Mouse (Mus musculus) lung, embryonic 16.5 days (tissue): ENCODE data around the gene Rbm4. TPM values are rescaled to one million over a fixed set of nuclear protein-coding genes. Genes with fewer than 3 reads are reported as not detected.

ENCODE experiments used
- ATAC-seq: fragments of 200-750 bp; cut with Nextera tagmentation; 2 replicates; pipeline ENCODE4 v1.8.0; 2017; ENCODE audit warnings: low read depth, mild to moderate bottlenecking, moderate library complexity
- H3K27ac ChIP-seq: fragments of 300-500 bp; sonication (generic); 2 replicates; pipeline ENCODE4 v1.5.1; 2014; ENCODE audit warnings: mild to moderate bottlenecking, control low read depth, low read length
- H3K27me3 ChIP-seq: fragments of 300-500 bp; sonication (generic); 2 replicates; pipeline ENCODE4 v1.6.1; 2014; ENCODE audit warnings: low read depth, low read length, mixed read lengths; ENCODE audit not compliant: control insufficient read depth, insufficient read depth
- H3K36me3 ChIP-seq: fragments of 300-500 bp; sonication (generic); 2 replicates; pipeline ENCODE4 v1.6.1; 2014; ENCODE audit warnings: low read length; ENCODE audit not compliant: control insufficient read depth, insufficient read depth
- H3K4me1 ChIP-seq: fragments of 300-500 bp; sonication (generic); replicated peaks from 2 replicates; pipeline ENCODE4 v1.6.1; 2014; ENCODE audit warnings: low read length, mixed read lengths; ENCODE audit not compliant: control insufficient read depth, insufficient read depth
- H3K4me2 ChIP-seq: fragments of 300-500 bp; sonication (generic); 2 replicates; pipeline ENCODE4 v1.6.1; 2014; ENCODE audit warnings: low read depth, low read length, control low read depth
- H3K4me3 ChIP-seq: fragments of 300-500 bp; sonication (generic); 2 replicates; pipeline ENCODE4 v1.5.1; 2014; ENCODE audit warnings: mild to moderate bottlenecking, low read length, control low read depth
- H3K9ac ChIP-seq: fragments of 300-500 bp; sonication (generic); 2 replicates; pipeline ENCODE4 v1.6.1; 2014; ENCODE audit warnings: low read length, control low read depth
- H3K9me3 ChIP-seq: fragments of 300-500 bp; sonication (generic); 2 replicates; pipeline ENCODE4 v1.6.1; 2016; ENCODE audit warnings: low read length; ENCODE audit not compliant: control insufficient read depth
- WGBS: fragments of 180-500 bp; shearing (Covaris S2); extraction: QIAGEN DNeasy Blood & Tissue Kit; methylation state at CpG from one replicate; pipeline ENCODE4 v1.1.7; 2014; 5-methylcytosine and 5-hydroxymethylcytosine counted together
- polyA plus RNA-seq: library from polyadenylated mRNA; unstranded; fragments of >200 nt; fragmentation: Nextera tagmentation; extraction: Ambion mirVana; gene quantifications from 2 replicates; pipeline ENCODE4 v1.2.1, GENCODE M21; 2015

Gene Rbm4
- polyA plus RNA-seq, 1 experiment from 2014 or later: 52.2 TPM

- no peak for ATAC-seq
- 86% methylated on average over 11 of the region's 11 CpGs for WGBS
- H3K4me2 ChIP-seq: no peak overlapping the region
- no peaks in the 10 kb centered on the region for H3K4me1 ChIP-seq
- H3K36me3 ChIP-seq: 0 out of 2 replicates have a peak, but pooled peaks cover 2% of the 10 kb centered on the region
- H3K27ac ChIP-seq: no peak overlapping the region
- H3K27me3 ChIP-seq: no peaks in the 10 kb centered on the region
- H3K9ac ChIP-seq: no peak overlapping the region
- H3K9me3 ChIP-seq: no peaks in the 10 kb centered on the region
- H3K4me3 ChIP-seq: no peak overlapping the region
Observed at GRCm38 (mm10) chr19:4739053-4739452, 54.6 kb downstream of the Rbm4 start.

GRCm38 (mm10) chr19:4737866-4738265 lies 55.8 kb downstream of the Rbm4 start:
- WGBS: 78% methylated on average over 13 of the region's 13 CpGs
- Histone ChIP-seq H3K36me3 (0 out of 2 replicates have a peak, but pooled peaks cover 2% of the 10 kb centered on the region), H3K4me3 (no peak overlapping the region)

More at GRCm38 (mm10) chr19:4737866-4738265, 55.8 kb downstream of the Rbm4 start:
- H3K4me1 ChIP-seq: no peaks in the 10 kb centered on the region
- no peaks in the 10 kb centered on the region for H3K27me3 ChIP-seq
- H3K9ac ChIP-seq: no peak overlapping the region
- no peak overlapping the region for H3K4me2 ChIP-seq
- ATAC-seq: no peak
- H3K27ac ChIP-seq: no peak overlapping the region
- no peaks in the 10 kb centered on the region for H3K9me3 ChIP-seq

Other genes with a start within 250 kb of the Rbm4 start
- gene Lrfn4, start 178.2 kb downstream of the Rbm4 start, polyA plus RNA-seq: 3.4 and 4.1 TPM in 2 replicates
- 68.3 and 70.1 TPM in 2 replicates for gene Rce1, start 168.3 kb downstream of the Rbm4 start, polyA plus RNA-seq
- 2.5 and 3.3 TPM in 2 replicates for gene Gm960, start 95.2 kb downstream of the Rbm4 start, polyA plus RNA-seq
- 1.0 and 1.4 TPM in 2 replicates for gene Sptbn2, start 82.7 kb downstream of the Rbm4 start, polyA plus RNA-seq
- 57.6 and 58.7 TPM in 2 replicates for gene Rbm4b, start 37.4 kb downstream of the Rbm4 start, polyA plus RNA-seq
- 25.7 and 30.9 TPM in 2 replicates for gene Gm21992, start 17.7 kb upstream of the Rbm4 start, polyA plus RNA-seq
- 82.4 and 88.6 TPM in 2 replicates for gene Rbm14, start 17.7 kb upstream of the Rbm4 start, polyA plus RNA-seq
- gene Ccs, start 45.4 kb upstream of the Rbm4 start, polyA plus RNA-seq: 53.7 and 60.1 TPM in 2 replicates
- 0.65 and 0.72 TPM in 2 replicates for gene Ccdc87, start 45.5 kb upstream of the Rbm4 start, polyA plus RNA-seq
- 23.5 and 26.6 TPM in 2 replicates for gene Ctsf, start 61.2 kb upstream of the Rbm4 start, polyA plus RNA-seq
- gene Actn3, start 84.0 kb upstream of the Rbm4 start, polyA plus RNA-seq: 2.1 and 5.0 TPM in 2 replicates
- 8.3 and 9.4 TPM in 2 replicates for gene Zdhhc24, start 84.8 kb upstream of the Rbm4 start, polyA plus RNA-seq
- 4.2 and 4.9 TPM in 2 replicates for gene Bbs1, start 112.7 kb upstream of the Rbm4 start, polyA plus RNA-seq
- 94.6 and 95.1 TPM in 2 replicates for gene Dpp3, start 134.4 kb upstream of the Rbm4 start, polyA plus RNA-seq
- gene Peli3, start 149.2 kb upstream of the Rbm4 start, polyA plus RNA-seq: 1.9 and 2.1 TPM in 2 replicates
- 90.6 and 93.4 TPM in 2 replicates for gene Mrpl11, start 168.2 kb upstream of the Rbm4 start, polyA plus RNA-seq
- gene Npas4, start 196.4 kb upstream of the Rbm4 start, polyA plus RNA-seq: 0.09 TPM in 1 of 2 replicates, not detected in the other
- 2.7 and 3.6 TPM in 2 replicates for gene Slc29a2, start 230.0 kb upstream of the Rbm4 start, polyA plus RNA-seq
- 47.6 and 49.4 TPM in 2 replicates for gene B4gat1, start 244.9 kb upstream of the Rbm4 start, polyA plus RNA-seq
- 2.5 and 3.5 TPM in 2 replicates for gene AC124502.3, start 245.0 kb upstream of the Rbm4 start, polyA plus RNA-seq
- gene Brms1, start 247.5 kb upstream of the Rbm4 start, polyA plus RNA-seq: 41.6 and 45.0 TPM in 2 replicates